Mouse (Mus musculus) limb, embryonic 13.5 days (tissue): ENCODE results near the gene Zfand2b. TPM values are rescaled to one million over a fixed set of nuclear protein-coding genes. Genes with fewer than 3 reads are reported as not detected.

Experiments used
- ATAC-seq: fragments of 200-750 bp; cut with Nextera tagmentation; 2 replicates; pipeline ENCODE4 v1.8.0; 2017; ENCODE audit warnings: low read depth, moderate number of reproducible peaks, moderate TSS enrichment; ENCODE audit not compliant: low FRiP score
- H3K27ac ChIP-seq: fragments of 300-500 bp; sonication (generic); 2 replicates; pipeline ENCODE4 v1.5.1; 2015; ENCODE audit warnings: inconsistent platforms, mild to moderate bottlenecking, moderate library complexity
- H3K27me3 ChIP-seq: fragments of 300-500 bp; sonication (generic); 2 replicates; pipeline ENCODE4 v1.6.1; 2015; ENCODE audit warnings: mild to moderate bottlenecking, inconsistent platforms
- H3K36me3 ChIP-seq: fragments of 300-500 bp; sonication (generic); 2 replicates; pipeline ENCODE4 v1.6.1; 2015; ENCODE audit warnings: inconsistent platforms, mild to moderate bottlenecking, moderate library complexity
- H3K4me1 ChIP-seq: fragments of 300-500 bp; sonication (generic); 2 replicates; pipeline ENCODE4 v1.6.1; 2015; ENCODE audit warnings: inconsistent platforms
- H3K4me2 ChIP-seq: fragments of 300-500 bp; sonication (generic); replicated peaks from 2 replicates; pipeline ENCODE4 v1.6.1; 2015; ENCODE audit warnings: inconsistent platforms, mild to moderate bottlenecking, moderate library complexity
- H3K4me3 ChIP-seq: fragments of 300-500 bp; sonication (generic); 2 replicates; pipeline ENCODE4 v1.5.1; 2015; ENCODE audit warnings: moderate library complexity, mild to moderate bottlenecking, inconsistent platforms
- H3K9ac ChIP-seq: fragments of 300-500 bp; sonication (generic); 2 replicates; pipeline ENCODE4 v1.6.1; 2015; ENCODE audit warnings: mild to moderate bottlenecking, inconsistent platforms
- H3K9me3 ChIP-seq: fragments of 300-500 bp; sonication (generic); 2 replicates; pipeline ENCODE4 v1.6.1; 2016; ENCODE audit warnings: inconsistent platforms
- WGBS: fragments of 180-500 bp; shearing (Covaris S2); methylation state at CpG from one replicate; pipeline ENCODE4 v1.1.7; 2015; 5-methylcytosine and 5-hydroxymethylcytosine counted together
- polyA plus RNA-seq: library from polyadenylated mRNA; unstranded; fragments of >200 nt; fragmentation: Nextera tagmentation; extraction: Ambion mirVana; gene quantifications from 2 replicates; pipeline ENCODE4 v1.2.1, GENCODE M21; 2015

The Zfand2b gene
- polyA plus RNA-seq, 1 experiment from 2014 or later = 36.8 TPM

GRCm38 (mm10) chr1:75141486-75142190, 26.8 kb upstream of the Zfand2b start:
- Histone ChIP-seq H3K4me2 (peak overlapping the region; percentile 95), H3K36me3 (peaks cover 60% of the 10 kb centered on the region), H3K9ac (peak overlapping the region; percentile 92), H3K4me1 (peaks cover 32% of the 10 kb centered on the region), H3K27me3 (no peaks in the 10 kb centered on the region), H3K27ac (peak overlapping the region; percentile 96), H3K9me3 (no peaks in the 10 kb centered on the region), H3K4me3 (peak overlapping the region; percentile 88)
- peak; percentile 10; the same call in 1 of the 2 replicates for ATAC-seq
- under 1% methylated on average over 53 of the region's 53 CpGs for WGBS

- no peaks in the 10 kb centered on the region for H3K27me3 ChIP-seq
- peaks cover 60% of the 10 kb centered on the region for H3K36me3 ChIP-seq
- peak within 1 kb of the TSS; percentile 88 for H3K4me3 ChIP-seq
- peak within 1 kb of the TSS; percentile 92 for H3K9ac ChIP-seq
- H3K9me3 ChIP-seq = no peaks in the 10 kb centered on the region
- H3K4me1 ChIP-seq = peaks cover 32% of the 10 kb centered on the region
- H3K4me2 ChIP-seq = peak within 1 kb of the TSS; percentile 95
- peak within 1 kb of the TSS; percentile 96 for H3K27ac ChIP-seq
- ATAC-seq = peak; percentile 87
- WGBS = under 1% methylated on average over 83 of the region's 91 CpGs
Measured at GRCm38 (mm10) chr1:75142301-75143261, 25.9 kb upstream of the Zfand2b start, which contains the start of the genes Cnppd1 and Retreg2. Cnppd1 (minus strand) TSS chr1:75142711. Retreg2 (plus strand) TSS chr1:75142778.

- H3K4me1 ChIP-seq = peaks cover 23% of the 10 kb centered on the region
- H3K36me3 ChIP-seq = peaks cover 61% of the 10 kb centered on the region
- no peaks in the 10 kb centered on the region for H3K9me3 ChIP-seq
- H3K27ac ChIP-seq = no peak overlapping the region
- H3K9ac ChIP-seq = no peak overlapping the region
- no peak overlapping the region for H3K4me3 ChIP-seq
- ATAC-seq = no peak
- no peaks in the 10 kb centered on the region for H3K27me3 ChIP-seq
- no peak overlapping the region for H3K4me2 ChIP-seq
- 93% methylated on average over 3 of the region's 3 CpGs for WGBS
Measured at GRCm38 (mm10) chr1:75145589-75145988, 22.9 kb upstream of the Zfand2b start.

DNA sequence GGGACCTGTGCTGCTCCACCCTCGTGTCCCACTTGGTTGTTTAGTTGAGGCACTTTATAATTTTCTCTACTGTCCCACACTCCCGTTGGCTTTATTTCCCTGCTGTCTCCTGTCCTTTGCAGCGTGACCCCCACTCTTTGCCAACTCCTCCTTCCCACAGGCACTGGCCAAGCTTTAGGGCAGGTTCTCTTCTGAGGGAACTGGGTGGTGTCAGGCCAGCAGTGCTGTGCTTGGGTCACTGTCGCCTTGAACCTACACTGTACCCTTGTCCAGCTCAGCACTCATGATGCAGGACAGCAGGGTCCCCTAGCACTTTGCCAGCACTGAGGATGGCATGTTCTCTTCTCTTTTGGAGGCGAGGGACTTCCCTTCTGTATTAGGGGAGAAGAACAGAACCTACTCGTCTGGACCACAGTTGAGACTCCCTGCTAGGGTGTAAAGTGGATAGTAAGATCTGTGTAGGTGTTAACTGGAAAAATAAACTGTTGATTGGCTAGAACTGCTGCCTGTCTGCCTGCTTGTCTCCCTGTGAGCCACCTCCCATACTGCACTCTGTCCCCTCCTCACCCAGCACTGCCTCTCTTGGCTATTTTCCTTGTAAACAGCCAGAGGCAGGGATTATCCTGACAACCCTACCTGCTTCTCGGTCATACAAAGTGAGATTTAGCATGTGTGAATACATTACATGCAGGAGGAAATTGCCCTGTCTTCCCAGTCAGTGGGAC, 20.9 kb upstream of the Zfand2b start:
- no peaks in the 10 kb centered on the region for H3K27me3 ChIP-seq
- WGBS = 75% methylated on average over 7 of the region's 7 CpGs
- H3K4me1 ChIP-seq = peaks cover 14% of the 10 kb centered on the region
- no peak overlapping the region for H3K4me3 ChIP-seq
- H3K36me3 ChIP-seq = peaks cover 61% of the 10 kb centered on the region
- no peak overlapping the region for H3K27ac ChIP-seq
- H3K9me3 ChIP-seq = no peaks in the 10 kb centered on the region
- ATAC-seq = no peak
- no peak overlapping the region for H3K9ac ChIP-seq
- H3K4me2 ChIP-seq = no peak overlapping the region

GRCm38 (mm10) chr1:75148727-75149126, 19.7 kb upstream of the Zfand2b start:
- no peak overlapping the region for H3K27ac ChIP-seq
- no peak overlapping the region for H3K9ac ChIP-seq
- no peaks in the 10 kb centered on the region for H3K27me3 ChIP-seq
- no peaks in the 10 kb centered on the region for H3K9me3 ChIP-seq
- no peak for ATAC-seq
- 89% methylated on average over 4 of the region's 4 CpGs for WGBS
- no peak overlapping the region for H3K4me2 ChIP-seq
- H3K4me1 ChIP-seq = peaks cover 8% of the 10 kb centered on the region
- H3K4me3 ChIP-seq = no peak overlapping the region
- H3K36me3 ChIP-seq = peaks cover 61% of the 10 kb centered on the region

- no peak for ATAC-seq
- H3K27me3 ChIP-seq = no peaks in the 10 kb centered on the region
- no peaks in the 10 kb centered on the region for H3K36me3 ChIP-seq
- no peaks in the 10 kb centered on the region for H3K4me1 ChIP-seq
- H3K27ac ChIP-seq = no peak overlapping the region
- no peak overlapping the region for H3K4me2 ChIP-seq
- H3K4me3 ChIP-seq = no peak overlapping the region
- H3K9ac ChIP-seq = no peak overlapping the region
- WGBS = 67% methylated on average over 3 of the region's 3 CpGs
- H3K9me3 ChIP-seq = no peaks in the 10 kb centered on the region
Measured at GRCm38 (mm10) chr1:75155837-75156236, 12.6 kb upstream of the Zfand2b start.

GRCm38 (mm10) chr1:75158990-75159389, 9.5 kb upstream of the Zfand2b start:
- no peak for ATAC-seq

GRCm38 (mm10) chr1:75159540-75160255, 8.7 kb upstream of the Zfand2b start:
- no peak for ATAC-seq

More at GRCm38 (mm10) chr1:75158990-75159389, 9.5 kb upstream of the Zfand2b start:
- Histone ChIP-seq H3K36me3 (no peaks in the 10 kb centered on the region), H3K4me1 (no peaks in the 10 kb centered on the region), H3K27me3 (no peaks in the 10 kb centered on the region), H3K9me3 (no peaks in the 10 kb centered on the region), H3K27ac (no peak overlapping the region), H3K4me3 (no peak overlapping the region), H3K9ac (no peak overlapping the region), H3K4me2 (no peak overlapping the region)

GRCm38 (mm10) chr1:75160256-75160617, 8.2 kb upstream of the Zfand2b start:
- Histone ChIP-seq H3K4me2 (no peak overlapping the region), H3K27me3 (no peaks in the 10 kb centered on the region), H3K4me1 (no peaks in the 10 kb centered on the region), H3K4me3 (no peak overlapping the region), H3K9ac (no peak overlapping the region), H3K36me3 (no peaks in the 10 kb centered on the region), H3K27ac (no peak overlapping the region), H3K9me3 (no peaks in the 10 kb centered on the region)
- WGBS = 73% methylated on average over 4 of the region's 4 CpGs
- ATAC-seq = no peak

More at GRCm38 (mm10) chr1:75159540-75160255, 8.7 kb upstream of the Zfand2b start:
- Histone ChIP-seq H3K4me1 (no peaks in the 10 kb centered on the region), H3K27me3 (no peaks in the 10 kb centered on the region), H3K4me2 (no peak overlapping the region), H3K9ac (no peak overlapping the region), H3K9me3 (no peaks in the 10 kb centered on the region), H3K27ac (no peak overlapping the region), H3K36me3 (no peaks in the 10 kb centered on the region), H3K4me3 (no peak overlapping the region)
- 65% methylated on average over 5 of the region's 5 CpGs for WGBS

- H3K9me3 ChIP-seq = no peaks in the 10 kb centered on the region
- H3K4me1 ChIP-seq = peaks cover 9% of the 10 kb centered on the region
- H3K27me3 ChIP-seq = no peaks in the 10 kb centered on the region
- H3K9ac ChIP-seq = peak overlapping the region; percentile 70
- WGBS = 10% methylated on average over 7 of the region's 7 CpGs
- ATAC-seq = no peak; the same call in 1 of the 2 replicates
- peak overlapping the region; percentile 80 for H3K4me2 ChIP-seq
- H3K27ac ChIP-seq = peak overlapping the region; percentile 86; the same call in 1 of the 2 replicates
- H3K4me3 ChIP-seq = peak overlapping the region; percentile 70
- H3K36me3 ChIP-seq = peaks cover 34% of the 10 kb centered on the region
Measured at GRCm38 (mm10) chr1:75168093-75168471, 364 bp upstream of the Zfand2b start.

DNA sequence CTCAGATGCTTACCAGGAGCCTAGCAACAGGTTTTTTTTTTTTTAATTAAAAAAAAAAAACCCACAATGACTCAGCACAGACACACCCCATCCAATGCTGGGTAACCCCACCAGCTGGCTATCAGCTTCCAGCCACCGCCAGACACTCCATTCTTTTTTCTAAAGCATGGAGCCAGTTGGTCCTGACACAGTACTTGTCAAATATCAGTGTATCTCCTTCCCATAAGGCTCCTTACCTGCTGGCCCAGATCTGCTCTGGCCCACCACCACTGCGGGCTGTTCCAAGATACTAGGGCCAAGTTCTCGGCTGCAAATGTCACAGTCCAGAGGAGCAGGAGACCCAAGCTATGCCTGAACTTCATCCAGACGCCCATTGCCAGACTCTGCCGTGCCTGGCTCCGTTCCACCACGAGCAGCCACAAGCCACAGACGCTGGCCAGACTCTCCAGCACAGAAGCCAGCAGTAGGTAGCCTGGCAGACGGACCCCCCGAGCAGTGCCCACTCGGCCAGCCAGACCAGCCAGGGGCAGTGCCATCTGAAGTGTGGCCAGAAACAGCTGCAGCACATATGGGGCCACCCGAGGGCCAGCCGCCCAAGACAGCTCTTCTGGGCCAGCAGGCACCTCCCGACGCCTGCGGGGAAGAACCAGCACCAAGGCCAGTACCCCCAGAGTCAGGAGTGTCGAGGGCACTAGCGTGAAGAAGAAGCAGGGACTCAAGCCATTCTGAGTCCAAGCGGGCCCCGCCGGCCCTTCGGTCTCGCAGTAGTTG, 11.1 kb downstream of the Zfand2b start:
- no peaks in the 10 kb centered on the region for H3K9me3 ChIP-seq
- peaks cover 68% of the 10 kb centered on the region for H3K36me3 ChIP-seq
- 9% methylated on average over 23 of the region's 23 CpGs for WGBS
- peak overlapping the region; percentile 78 for H3K9ac ChIP-seq
- no peaks in the 10 kb centered on the region for H3K27me3 ChIP-seq
- H3K4me1 ChIP-seq = peaks cover 18% of the 10 kb centered on the region
- peak overlapping the region; percentile 63 for H3K4me3 ChIP-seq
- peak overlapping the region; percentile 100 for H3K4me2 ChIP-seq
- ATAC-seq = peak; percentile 38
- no peak overlapping the region for H3K27ac ChIP-seq
